Mouse (Mus musculus) hindbrain, postnatal 0 days (tissue): ENCODE measurements at regions not wholly inside any gene's neighbourhood (a gene's known extent, or its start where the extent isn't known, plus 50 kb on each side); places are given as distances from the start of the nearest gene placed in this dataset.

ENCODE experiments used
- ATAC-seq: fragments of 200-750 bp; cut with Nextera tagmentation; 2 replicates; pipeline ENCODE4 v1.8.0; 2017; ENCODE audit warnings: mild to moderate bottlenecking, moderate TSS enrichment, moderate library complexity
- DNase-seq: peaks from one replicate; pipeline ENCODE4 v3.0.0-alpha.2; 2015; ENCODE audit warnings: low spot score
- H3K27ac ChIP-seq: fragments of 300-500 bp; sonication (generic); 2 replicates; pipeline ENCODE4 v1.5.1; 2014; ENCODE audit warnings: mild to moderate bottlenecking
- H3K27me3 ChIP-seq: fragments of 300-500 bp; sonication (generic); 2 replicates; pipeline ENCODE4 v1.6.1; 2014; ENCODE audit warnings: low read length, mixed read lengths; ENCODE audit not compliant: insufficient read depth
- H3K36me3 ChIP-seq: fragments of 300-500 bp; sonication (generic); 2 replicates; pipeline ENCODE4 v1.6.1; 2014; ENCODE audit warnings: low read length, mixed read lengths; ENCODE audit not compliant: insufficient read depth
- H3K4me1 ChIP-seq: fragments of 300-500 bp; sonication (generic); 2 replicates; pipeline ENCODE4 v1.6.1; 2014; ENCODE audit warnings: antibody characterized with exemption, low read length, mixed read lengths; ENCODE audit not compliant: insufficient read depth
- H3K4me2 ChIP-seq: fragments of 300-500 bp; sonication (generic); 2 replicates; pipeline ENCODE4 v1.6.1; 2014; ENCODE audit warnings: low read depth, mild to moderate bottlenecking, low read length, moderate library complexity, mixed read lengths
- H3K4me3 ChIP-seq: fragments of 300-500 bp; sonication (generic); 2 replicates; pipeline ENCODE4 v1.5.1; 2014; ENCODE audit warnings: low read length
- H3K9ac ChIP-seq: fragments of 300-500 bp; sonication (generic); replicated peaks from 2 replicates; pipeline ENCODE4 v1.6.1; 2014; ENCODE audit warnings: mild to moderate bottlenecking, low read length, moderate library complexity, mixed read lengths
- H3K9me3 ChIP-seq: fragments of 300-500 bp; sonication (generic); 2 replicates; pipeline ENCODE4 v1.6.1; 2016; ENCODE audit warnings: low read length, mixed read lengths
- CTCF ChIP-seq: IDR thresholded peaks from 2 replicates; pipeline ENCODE4 v1.5.1; 2016; ENCODE audit warnings: antibody characterized with exemption, control low read depth, low read depth
- WGBS: fragments of 180-500 bp; shearing (Covaris S2); extraction: QIAGEN DNeasy Blood & Tissue Kit; methylation state at CpG from one replicate; pipeline ENCODE4 v1.1.7; 2014; 5-methylcytosine and 5-hydroxymethylcytosine counted together

GRCm38 (mm10) chr8:113454022-113454421 is 181.4 kb upstream of the Mon1b start:
- ATAC-seq (no peak), DNase-seq (no peak)
- Histone ChIP-seq H3K9me3 (no peaks in the 10 kb centered on the region), H3K4me3 (no peak overlapping the region), H3K27ac (no peak overlapping the region), H3K9ac (no peak overlapping the region), H3K4me2 (no peak overlapping the region), H3K4me1 (no peaks in the 10 kb centered on the region), H3K36me3 (no peaks in the 10 kb centered on the region), H3K27me3 (no peaks in the 10 kb centered on the region)
- no peak for TF ChIP-seq CTCF
- 82% methylated on average over 2 of the region's 2 CpGs for WGBS

- Histone ChIP-seq H3K27ac (no peak overlapping the region), H3K4me2 (no peak overlapping the region), H3K4me1 (no peaks in the 10 kb centered on the region), H3K27me3 (no peaks in the 10 kb centered on the region), H3K9ac (no peak overlapping the region), H3K9me3 (no peaks in the 10 kb centered on the region), H3K36me3 (no peaks in the 10 kb centered on the region), H3K4me3 (no peak overlapping the region)
- 67% methylated on average over 9 of the region's 9 CpGs for WGBS
- ATAC-seq (no peak), DNase-seq (peak; percentile 10)
- no peak for TF ChIP-seq CTCF
These were observed 170.8 kb upstream of the Mon1b start for GRCm38 (mm10) chr8:113464625-113465024.

- WGBS = 51% methylated on average over 11 of the region's 11 CpGs
- no peak overlapping the region for H3K27ac ChIP-seq
- ATAC-seq = no peak
- no peak for TF ChIP-seq CTCF
- H3K4me2 ChIP-seq = no peak overlapping the region
- no peaks in the 10 kb centered on the region for H3K36me3 ChIP-seq
- H3K9ac ChIP-seq = no peak overlapping the region
- no peaks in the 10 kb centered on the region for H3K9me3 ChIP-seq
- no peak overlapping the region for H3K4me3 ChIP-seq
- no peaks in the 10 kb centered on the region for H3K4me1 ChIP-seq
- no peaks in the 10 kb centered on the region for H3K27me3 ChIP-seq
- DNase-seq = peak; percentile 11
These were observed 170.2 kb upstream of the Mon1b start for GRCm38 (mm10) chr8:113465156-113465555.

- Histone ChIP-seq H3K4me1 (no peaks in the 10 kb centered on the region), H3K9me3 (no peaks in the 10 kb centered on the region), H3K36me3 (no peaks in the 10 kb centered on the region), H3K27me3 (no peaks in the 10 kb centered on the region), H3K4me2 (no peak overlapping the region), H3K27ac (no peak overlapping the region), H3K9ac (no peak overlapping the region), H3K4me3 (no peak overlapping the region)
- no peak for DNase-seq
- ATAC-seq = no peak
- 92% methylated on average over 9 of the region's 9 CpGs for WGBS
- TF ChIP-seq CTCF = no peak
These were observed 168.7 kb upstream of the Mon1b start for GRCm38 (mm10) chr8:113466683-113467082.

- H3K9me3 ChIP-seq = no peaks in the 10 kb centered on the region
- TF ChIP-seq CTCF = peak; percentile 59
- H3K4me2 ChIP-seq = no peak overlapping the region
- H3K36me3 ChIP-seq = no peaks in the 10 kb centered on the region
- H3K27me3 ChIP-seq = no peaks in the 10 kb centered on the region
- H3K27ac ChIP-seq = no peak overlapping the region
- H3K9ac ChIP-seq = no peak overlapping the region
- ATAC-seq = no peak
- no peaks in the 10 kb centered on the region for H3K4me1 ChIP-seq
- 85% methylated on average over 2 of the region's 2 CpGs for WGBS
- DNase-seq = peak; percentile 33
- H3K4me3 ChIP-seq = no peak overlapping the region
These were observed 145.8 kb upstream of the Mon1b start for GRCm38 (mm10) chr8:113489436-113490107.

- no peak for DNase-seq
- WGBS = 55% methylated on average over 3 of the region's 3 CpGs
- H3K9ac ChIP-seq = no peak overlapping the region
- H3K36me3 ChIP-seq = no peaks in the 10 kb centered on the region
- ATAC-seq = no peak
- no peaks in the 10 kb centered on the region for H3K27me3 ChIP-seq
- no peak overlapping the region for H3K4me3 ChIP-seq
- TF ChIP-seq CTCF = no peak
- no peaks in the 10 kb centered on the region for H3K9me3 ChIP-seq
- no peak overlapping the region for H3K4me2 ChIP-seq
- H3K27ac ChIP-seq = no peak overlapping the region
- no peaks in the 10 kb centered on the region for H3K4me1 ChIP-seq
These were observed 144.5 kb upstream of the Mon1b start for GRCm38 (mm10) chr8:113490891-113491290.

- WGBS = 62% methylated on average over 12 of the region's 12 CpGs
- Histone ChIP-seq H3K4me3 (no peak overlapping the region), H3K27me3 (no peaks in the 10 kb centered on the region), H3K27ac (no peak overlapping the region), H3K4me1 (no peaks in the 10 kb centered on the region), H3K9ac (no peak overlapping the region), H3K4me2 (no peak overlapping the region), H3K36me3 (no peaks in the 10 kb centered on the region), H3K9me3 (no peaks in the 10 kb centered on the region)
- peak; percentile 18 for DNase-seq
- no peak for TF ChIP-seq CTCF
- no peak for ATAC-seq
These were observed 138.5 kb upstream of the Mon1b start for GRCm38 (mm10) chr8:113496896-113497295.
